Mouse (Mus musculus) gastrocnemius, postnatal 14 days (tissue): ENCODE results near the gene Ccdc63. TPM values are rescaled to one million over a fixed set of nuclear protein-coding genes. Genes with fewer than 3 reads are reported as not detected.
"Not testable (repeated sequence)": the region's sequence is repeated elsewhere in the genome, so short reads cannot be mapped to it uniquely, and the experiment has no call there.

Experiments used
- DNase-seq: peaks from one replicate; pipeline ENCODE4 v3.0.0; 2021; ENCODE audit warnings: mixed read lengths
- intact Hi-C: fragments of 180-260 bp; cut with DNase I; formaldehyde crosslinking; loops from one replicate; pipeline ENCODE4 v1.15.1; 2025; ENCODE audit warnings: low total_unique reads
- long read RNA-seq, 2 experiments: library from polyadenylated mRNA; stranded (forward); transcript quantifications; one replicate each; pipeline ENCODE4 v2.0.0; 2021
- total RNA-seq, 2 experiments: library from RNA; stranded (reverse); gene quantifications; 2 replicates each; pipeline ENCODE4 v1.2.3; 2021

Ccdc63 gene
- not detected for total RNA-seq
- long read RNA-seq, experiment 1: 0 reads
- long read RNA-seq, experiment 2: 0 reads

DNA sequence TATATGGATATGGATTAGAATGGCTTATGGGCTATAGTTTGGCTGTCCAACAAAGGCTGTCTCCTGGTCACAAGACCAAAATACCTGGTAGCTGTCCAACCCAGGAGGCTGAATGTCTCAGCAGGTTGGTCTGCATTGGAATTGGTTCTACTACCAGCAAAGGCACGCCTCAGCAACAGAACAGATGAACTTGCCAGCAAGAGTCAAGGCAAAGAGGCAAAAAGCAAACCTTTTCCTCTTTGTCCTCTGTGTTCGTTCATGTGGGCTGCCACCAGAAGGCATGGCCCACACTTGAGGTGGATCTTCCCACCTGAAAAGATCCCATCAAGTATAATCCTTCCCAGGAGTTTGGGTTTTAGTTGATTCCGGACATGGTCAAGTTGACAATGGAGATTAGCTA, at the start of gene Ccdc63:
Gene Ccdc63, minus strand, starts transcription at position 101 of the 400 bp plus-strand sequence.
- no peak for DNase-seq
- intact Hi-C loops: no loop called here

DNA sequence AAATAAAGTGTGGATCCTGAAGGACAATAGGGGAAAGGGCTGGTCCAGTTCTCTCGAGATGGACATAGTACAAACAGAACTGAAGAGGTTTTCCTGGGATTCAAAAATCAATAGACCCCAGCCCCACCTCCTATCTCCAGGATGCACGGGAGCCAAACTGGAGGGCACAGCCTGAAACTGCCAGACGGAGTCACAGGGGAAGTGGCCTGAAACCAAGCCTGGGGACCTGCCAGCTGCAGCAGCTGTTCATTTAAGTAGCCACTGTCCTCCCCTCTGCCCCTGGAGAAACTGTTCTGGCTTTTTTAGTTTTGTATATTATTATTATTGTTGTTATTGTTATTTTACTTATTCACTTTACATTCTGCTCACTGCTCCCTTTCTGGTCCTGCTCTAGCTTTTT, 48.5 kb upstream of the Ccdc63 start:
- intact Hi-C loops: no loop called here
- DNase-seq: peak; percentile 47

DNA sequence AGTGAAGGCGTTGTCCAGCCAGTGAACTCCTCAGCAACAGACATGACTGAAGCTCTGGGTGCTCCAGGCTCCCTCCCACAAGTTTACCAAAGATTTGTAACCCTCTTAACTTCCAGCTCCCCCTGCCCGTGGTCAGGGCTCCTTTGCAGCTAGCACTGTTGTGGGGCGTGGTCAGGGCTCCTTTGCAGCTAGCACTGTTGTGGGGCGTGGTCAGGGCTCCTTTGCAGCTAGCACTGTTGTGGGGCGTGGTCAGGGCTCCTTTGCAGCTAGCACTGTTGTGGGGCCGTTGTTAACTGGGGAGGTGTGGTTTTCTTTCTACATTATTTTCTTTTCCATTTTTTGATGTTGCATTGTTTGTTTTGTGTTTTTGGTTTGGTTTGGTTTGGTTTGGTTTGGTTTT, 44.2 kb upstream of the Ccdc63 start:
- DNase-seq, intact Hi-C loops: not testable (repeated sequence)

DNA sequence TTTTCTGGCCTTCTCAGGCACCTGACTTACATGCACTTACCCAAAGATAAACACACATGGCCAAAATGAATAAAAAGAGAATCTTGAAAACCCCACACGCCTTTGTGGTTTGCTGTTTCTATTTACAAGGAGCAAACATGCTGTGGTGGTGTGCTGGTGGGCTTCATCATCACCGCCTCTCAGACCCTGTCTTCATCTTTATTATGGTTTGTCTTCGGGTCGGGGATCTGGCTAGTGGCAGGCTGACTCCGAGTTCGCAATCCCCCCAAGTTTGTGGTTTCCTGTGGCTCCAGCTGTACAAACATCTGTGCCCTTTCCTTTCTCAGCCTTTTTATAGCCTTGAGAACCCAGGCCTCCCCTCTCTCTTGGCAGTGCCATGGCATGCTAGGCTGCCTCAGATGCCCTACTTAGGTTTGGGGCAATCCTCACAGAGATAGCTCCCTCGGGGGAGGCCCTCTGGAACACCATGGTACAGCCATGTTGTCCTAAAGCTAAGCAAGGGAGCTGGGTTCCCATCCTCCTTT, 43.7 kb upstream of the Ccdc63 start:
- DNase-seq: no peak
- intact Hi-C loops: no loop called here

DNA sequence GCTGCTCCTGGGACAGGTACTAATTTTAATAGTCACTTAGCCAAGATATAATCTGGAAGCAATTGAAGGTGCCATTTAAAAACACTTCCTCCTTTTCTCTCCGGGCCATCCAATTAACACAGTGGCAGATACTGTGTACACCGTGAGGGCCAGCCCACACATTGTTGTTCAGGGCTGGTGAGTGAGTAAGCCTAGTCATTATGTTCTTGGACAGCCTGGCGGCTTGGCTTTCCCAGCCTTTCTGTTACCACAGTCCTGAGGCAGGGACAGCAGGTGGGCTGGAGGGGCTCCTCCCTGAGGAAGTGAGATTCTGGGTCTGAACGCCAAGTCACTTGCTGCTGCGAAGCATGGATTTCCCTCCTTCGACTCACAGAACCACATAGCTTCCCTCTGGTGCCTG, 39.0 kb upstream of the Ccdc63 start:
- no peak for DNase-seq
- intact Hi-C loops: loop anchor here (5.0 kb wide), 1 partner anchor 47 kb away; no protein-coding TSS in a partner anchor

DNA sequence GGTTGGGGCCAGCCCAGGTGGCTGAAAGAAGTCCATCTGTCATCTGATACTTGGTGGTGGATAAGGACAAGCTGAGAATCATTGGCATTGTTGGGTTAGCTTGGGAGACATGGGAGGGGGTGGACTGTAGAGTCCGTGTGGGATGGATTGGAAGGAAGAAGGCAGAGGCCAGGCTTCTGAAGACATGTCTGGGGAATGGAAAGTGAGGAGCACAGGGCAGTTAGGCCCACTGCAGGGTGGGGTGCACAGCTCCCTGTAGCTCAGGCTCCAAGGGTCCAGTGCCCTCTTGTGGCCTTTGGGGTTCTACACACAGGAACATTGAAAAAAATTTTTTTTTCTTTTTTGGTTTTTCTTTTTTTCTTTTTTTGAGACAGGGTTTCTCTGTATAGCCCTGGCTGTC, 35.8 kb upstream of the Ccdc63 start:
- intact Hi-C loops: loop anchor here (5.0 kb wide), 1 partner anchor 44 kb away; no protein-coding TSS in a partner anchor
- peak; percentile 74 for DNase-seq

DNA sequence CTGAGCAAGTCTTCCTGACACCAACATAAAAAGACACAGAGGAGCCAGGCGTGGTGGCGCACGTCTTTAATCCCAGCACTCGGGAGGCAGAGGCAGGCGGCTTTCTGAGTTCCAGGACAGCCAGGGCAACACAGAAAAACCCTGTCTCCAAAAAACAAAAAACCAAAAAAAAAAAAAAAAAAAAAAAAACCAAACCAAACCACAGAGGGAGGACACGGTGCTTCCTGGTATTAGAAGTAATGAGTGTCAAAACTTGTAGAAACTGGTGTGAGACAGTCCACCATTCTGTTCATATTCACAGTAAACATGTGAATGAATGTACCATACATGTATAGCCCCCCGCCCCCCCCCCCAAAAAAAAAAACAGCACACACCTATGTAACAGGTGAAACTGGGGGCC, 35.3 kb upstream of the Ccdc63 start:
- intact Hi-C loops: loop anchor here (5.0 kb wide), 1 partner anchor 44 kb away; no protein-coding TSS in a partner anchor
- DNase-seq: no peak

DNA sequence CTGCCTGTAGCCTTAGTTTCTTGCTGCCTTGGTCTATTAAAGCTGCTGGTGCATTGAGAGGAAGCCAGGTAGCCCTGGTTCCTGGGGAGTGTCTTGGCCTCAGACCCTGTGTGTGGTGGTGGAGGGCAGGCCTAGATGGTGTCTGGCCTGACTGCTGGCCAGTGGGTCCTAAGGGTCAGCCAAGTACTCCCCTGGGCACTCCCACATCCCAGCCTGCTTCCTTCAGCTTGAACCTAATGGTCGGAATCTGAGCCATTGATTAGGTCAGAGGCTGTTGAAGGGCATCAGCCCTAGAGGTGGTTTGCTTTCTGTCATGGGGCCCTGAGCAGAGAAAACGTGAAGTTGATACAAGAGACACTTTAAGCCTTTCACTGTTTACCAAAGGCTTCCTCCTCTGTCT, 34.8 kb upstream of the Ccdc63 start:
- no peak for DNase-seq
- intact Hi-C loops: loop anchor here (5.0 kb wide), 1 partner anchor 43 kb away; no protein-coding TSS in a partner anchor

DNA sequence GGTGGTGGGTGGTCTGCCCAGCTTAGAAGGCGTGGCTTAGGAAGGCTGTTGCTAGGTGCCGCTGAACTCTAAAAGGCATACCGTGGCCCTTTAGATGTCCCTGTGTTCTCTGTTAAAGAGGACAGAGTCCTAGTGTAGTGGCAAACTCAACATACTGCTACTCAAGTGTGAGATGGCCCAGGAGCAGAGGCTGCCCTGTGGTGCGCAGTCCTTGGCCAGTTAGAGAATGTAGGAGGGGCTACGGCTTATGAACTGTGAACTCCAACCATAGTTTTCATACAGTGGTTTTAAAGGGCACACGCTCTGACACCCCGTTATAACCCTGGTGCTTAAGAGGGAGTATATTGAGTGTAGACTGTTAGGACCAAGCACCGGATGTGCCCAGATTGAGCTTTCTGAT, 30.4 kb upstream of the Ccdc63 start:
- intact Hi-C loops: no loop called here
- no peak for DNase-seq

DNA sequence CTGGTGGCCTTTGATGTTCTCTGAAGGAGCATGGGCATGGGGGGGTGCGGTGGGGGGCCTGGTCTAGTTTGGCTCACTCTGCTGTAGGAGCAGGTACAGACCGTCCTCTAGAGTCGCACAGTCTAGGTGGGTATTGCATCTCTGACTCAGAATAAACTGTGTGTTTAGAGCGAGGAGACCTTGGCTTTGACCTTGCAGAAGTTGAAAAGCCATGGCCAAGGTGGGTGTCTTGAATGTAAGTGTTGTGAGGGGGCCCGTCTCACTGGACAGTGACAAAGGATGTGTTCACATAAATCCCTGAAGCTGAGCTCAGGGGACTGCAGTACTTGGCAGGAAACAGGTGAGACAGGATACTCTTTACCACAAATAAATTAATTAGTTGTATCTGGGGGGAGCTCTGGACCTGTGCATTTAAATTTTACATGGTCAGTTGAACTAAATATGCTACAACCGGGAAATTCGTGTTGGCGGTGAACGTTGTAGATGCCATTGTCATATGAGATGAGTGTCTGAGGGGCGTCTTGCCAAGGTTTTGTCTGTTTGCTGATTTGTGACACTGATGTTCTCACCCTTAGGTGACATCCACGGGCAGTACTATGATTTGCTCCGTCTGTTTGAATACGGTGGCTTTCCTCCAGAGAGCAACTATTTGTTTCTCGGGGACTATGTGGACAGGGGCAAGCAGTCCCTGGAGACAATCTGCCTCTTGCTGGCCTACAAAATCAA, 27.9 kb upstream of the Ccdc63 start:
- intact Hi-C loops: no loop called here
- DNase-seq: no peak

DNA sequence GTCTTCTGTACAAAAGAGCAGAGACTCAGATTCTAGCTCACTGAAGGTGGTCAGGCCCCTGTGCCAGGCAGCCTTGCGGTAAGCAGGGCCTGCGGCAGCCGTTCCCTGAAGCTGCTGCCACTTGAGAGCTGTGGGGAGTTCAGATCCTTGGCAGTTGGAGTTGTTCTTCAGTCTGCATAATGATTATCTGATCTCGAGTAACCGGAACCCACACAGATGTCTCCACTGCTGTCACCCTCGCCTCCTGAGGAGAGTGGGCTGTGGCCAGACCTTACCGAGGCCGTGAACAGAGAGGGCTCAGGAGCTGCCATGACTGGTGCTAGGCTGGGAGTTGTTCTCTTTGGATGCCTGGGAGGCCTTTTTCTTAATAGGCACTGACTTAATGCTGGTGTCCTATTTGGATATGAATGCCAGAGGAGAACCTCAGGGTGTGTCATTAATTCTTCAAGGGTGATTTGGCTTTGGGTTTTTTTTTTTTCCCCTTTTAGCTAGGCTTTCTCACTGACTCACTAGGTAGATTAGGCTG, 26.1 kb upstream of the Ccdc63 start:
- DNase-seq: no peak
- intact Hi-C loops: no loop called here

DNA sequence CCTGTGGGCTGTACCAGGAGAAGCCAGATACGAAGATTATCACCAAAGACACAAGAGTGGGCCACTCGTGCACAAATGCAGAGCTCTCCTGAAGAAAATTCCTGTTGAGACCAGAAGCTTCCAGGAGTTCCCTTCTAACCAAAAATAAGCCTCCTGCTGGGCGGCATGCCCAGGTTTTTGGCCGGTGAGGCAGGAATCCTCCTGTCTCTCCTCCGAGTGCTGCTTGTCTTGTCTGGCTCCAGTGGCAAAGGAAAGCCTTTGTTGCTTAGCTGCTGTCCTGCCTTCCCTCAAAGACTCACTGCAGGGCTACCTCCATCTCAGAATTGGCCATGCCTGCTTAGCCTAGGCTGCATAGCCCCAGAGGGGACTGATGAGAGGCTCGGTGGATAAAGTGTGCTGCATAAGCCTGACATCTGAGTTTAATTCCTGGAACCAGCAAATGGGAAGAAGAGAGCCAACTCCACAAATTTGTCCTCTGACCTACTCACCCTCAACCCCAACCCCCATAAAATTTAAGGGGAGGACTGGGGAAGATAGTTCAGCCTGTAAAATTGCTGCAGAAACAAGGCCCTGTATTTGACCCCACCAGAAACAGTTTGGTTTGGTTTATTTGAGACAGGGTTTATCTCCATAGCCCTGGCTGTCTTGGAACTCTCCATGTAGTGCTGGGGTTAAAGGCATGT, 24.8 kb upstream of the Ccdc63 start:
- intact Hi-C loops: no loop called here
- DNase-seq: peak; percentile 41

DNA sequence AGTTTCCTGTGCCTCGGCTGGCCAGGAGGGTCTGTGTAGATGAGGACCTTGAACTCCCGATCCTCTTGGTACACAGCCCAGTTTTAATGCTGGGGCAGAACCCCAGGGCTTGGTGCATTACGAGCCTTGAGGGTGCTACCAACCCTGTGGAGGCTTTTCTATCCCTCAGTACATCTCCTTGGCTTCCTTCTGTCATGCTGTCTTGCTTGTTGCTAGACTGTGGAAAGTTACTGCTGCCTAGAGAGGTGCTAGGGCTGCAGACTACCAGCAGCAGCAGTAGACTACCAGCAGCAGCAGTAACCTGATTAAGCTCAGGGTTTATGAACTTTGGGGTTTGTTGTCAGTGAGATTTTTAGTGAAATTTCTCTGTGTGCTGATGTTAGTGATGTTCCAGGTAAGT, 23.4 kb upstream of the Ccdc63 start:
- intact Hi-C loops: no loop called here
- DNase-seq: no peak

DNA sequence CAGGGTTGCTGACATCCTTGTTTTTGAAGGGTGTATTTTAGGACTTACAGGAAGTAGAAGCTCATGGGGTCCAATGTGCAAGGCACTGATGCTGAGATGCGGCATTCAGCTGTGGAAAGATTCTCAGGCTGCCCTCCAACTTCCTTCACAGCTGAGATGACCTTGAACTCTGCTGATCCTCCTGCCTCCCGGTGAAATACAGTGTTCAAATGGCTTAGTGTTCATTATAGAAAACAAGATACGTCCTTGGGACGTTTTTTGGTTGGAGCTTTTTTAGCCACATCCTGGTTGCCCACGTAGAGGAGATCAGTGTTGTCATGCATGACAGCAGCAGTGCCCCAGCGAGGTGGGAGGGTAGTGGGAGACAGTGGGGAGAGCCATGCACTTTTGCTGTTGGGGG, 22.6 kb upstream of the Ccdc63 start:
- intact Hi-C loops: no loop called here
- no peak for DNase-seq

DNA sequence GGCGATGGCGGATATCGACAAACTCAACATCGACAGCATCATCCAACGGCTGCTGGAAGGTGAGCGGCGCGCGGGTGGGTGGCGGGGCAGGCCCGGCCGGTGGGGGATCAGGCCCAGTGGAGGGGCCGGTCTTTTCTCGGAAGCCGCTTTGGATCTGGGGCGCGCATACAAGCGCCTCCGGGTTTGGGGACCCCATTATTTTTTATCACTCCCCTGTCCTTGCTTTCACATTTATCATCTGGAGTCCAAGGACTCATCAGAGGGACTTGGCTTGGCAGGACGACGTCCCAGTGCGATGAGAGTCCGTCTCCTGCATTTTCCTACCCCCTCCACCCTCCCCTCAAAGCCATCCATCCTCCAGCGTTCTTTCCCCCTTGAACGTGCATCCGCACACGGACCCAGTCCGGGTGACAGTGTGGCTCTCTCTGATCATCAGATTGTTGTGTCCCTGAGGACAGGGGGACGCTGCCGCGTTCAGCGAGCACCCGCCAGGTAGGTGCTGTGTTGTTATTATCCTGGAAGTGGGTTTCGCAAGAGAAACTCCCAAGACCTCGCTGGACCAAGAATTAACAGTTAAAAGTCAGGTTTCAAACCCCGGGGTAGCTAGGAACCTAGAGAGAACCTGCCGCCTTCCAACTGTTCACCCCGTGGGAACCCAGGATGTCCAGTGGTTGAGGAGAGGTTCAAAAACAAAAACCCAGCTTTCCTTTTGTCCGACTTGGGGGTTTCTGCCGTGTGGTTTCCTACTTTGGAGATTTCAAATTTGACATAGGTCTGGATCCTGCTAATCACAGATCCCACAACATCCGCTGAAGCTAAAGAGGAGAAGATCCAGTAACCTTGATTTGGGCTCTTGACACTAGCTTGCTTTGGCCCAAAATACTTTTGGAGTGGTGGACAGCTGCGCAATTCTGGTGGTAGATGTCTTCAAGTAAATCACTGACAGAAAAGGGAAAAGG, 18.2 kb upstream of the Ccdc63 start:
- intact Hi-C loops: no loop called here
- DNase-seq: no peak

DNA sequence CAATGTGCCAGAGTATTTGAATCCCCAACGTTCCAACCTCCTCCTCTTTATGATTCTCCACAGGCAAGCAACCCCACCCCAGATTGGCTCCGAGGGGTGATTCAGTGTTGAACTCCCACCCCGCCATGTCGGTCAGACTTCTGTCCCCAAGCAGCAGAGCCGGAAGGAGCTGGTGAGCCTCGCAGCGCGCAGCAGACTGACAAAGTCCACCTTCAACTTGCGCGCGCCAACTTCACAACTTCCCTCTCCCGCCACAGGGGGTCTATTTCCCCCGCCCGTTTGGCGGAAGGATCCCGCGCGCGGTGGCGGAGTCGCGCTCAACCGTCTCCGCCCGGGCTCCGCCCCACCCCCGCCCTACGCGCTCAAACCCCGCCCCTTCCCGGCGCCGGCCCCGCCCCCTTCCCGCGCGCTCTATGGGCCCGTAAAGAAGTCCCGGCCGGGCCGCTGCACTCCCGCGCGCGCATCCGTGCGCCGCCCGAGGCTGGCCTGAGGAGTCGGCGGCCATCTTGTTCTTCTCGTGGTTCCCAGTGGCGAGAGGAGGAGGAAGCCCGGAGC, 17.3 kb upstream of the Ccdc63 start, which contains the start of gene Ppp1cc:
Gene Ppp1cc, plus strand, starts transcription at position 452 of the 555 bp plus-strand sequence.
- intact Hi-C loops: no loop called here

DNA sequence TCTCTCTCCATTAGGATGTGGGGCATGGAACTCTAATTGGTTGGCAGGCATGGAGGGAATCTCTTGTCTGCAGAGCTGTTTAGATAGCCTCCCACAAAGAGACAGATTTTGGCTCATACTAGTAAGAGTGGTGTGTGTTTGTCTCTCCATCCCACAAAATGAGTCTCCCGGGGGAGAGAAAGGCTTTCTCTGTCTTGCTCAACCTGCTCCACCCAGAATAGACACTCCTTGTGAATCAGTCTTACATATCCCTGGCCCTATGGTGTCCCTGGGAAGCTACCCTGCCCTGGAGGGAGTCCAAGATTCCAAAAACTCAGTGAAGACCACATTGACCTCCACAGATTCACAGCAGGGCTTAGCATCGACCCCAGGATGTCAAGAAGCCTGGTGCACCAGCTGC, 15.9 kb upstream of the Ccdc63 start:
- DNase-seq: no peak
- intact Hi-C loops: no loop called here

More for the DNA sequence above, 17.3 kb upstream of the Ccdc63 start, which contains the start of gene Ppp1cc:
- peak; percentile 93 for DNase-seq

DNA sequence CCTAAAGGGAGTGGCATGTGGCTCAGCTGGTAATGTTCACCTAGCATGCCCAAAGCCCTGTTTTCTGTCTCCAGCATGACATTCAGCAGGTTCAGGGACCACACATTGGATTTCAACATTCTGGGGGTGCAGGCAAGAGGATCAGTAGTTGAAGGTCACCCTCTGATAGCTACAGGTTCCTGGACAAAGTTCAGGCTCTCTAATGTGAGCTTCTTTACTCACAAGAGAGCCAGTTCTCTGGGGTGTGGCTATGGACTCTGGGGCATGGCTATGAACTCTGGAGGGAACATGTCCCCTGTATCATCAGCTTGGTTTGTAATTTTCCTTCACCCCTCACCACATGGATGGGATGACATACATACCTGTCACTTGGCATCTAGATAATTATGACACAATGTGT, 15.0 kb upstream of the Ccdc63 start:
- intact Hi-C loops: no loop called here
- no peak for DNase-seq

DNA sequence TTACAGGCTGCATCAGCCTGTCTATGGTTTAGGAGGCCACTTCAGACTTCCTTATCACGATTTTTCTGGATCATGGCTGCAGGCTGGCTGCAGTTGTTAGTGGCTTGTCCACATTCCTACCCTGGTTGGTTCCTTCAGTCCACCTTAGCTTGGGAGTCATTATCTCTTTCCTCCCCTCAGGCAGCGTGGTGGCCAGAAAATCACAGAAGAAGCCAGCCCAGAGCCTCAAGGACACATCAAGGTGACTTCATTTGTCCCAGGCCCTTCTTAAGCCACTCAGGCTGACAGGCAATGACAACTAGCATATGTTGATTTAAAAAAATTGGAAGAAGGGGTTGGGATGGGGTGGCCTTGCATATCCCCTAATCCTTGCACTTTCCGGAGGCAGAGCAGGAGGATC, 14.2 kb upstream of the Ccdc63 start:
- intact Hi-C loops: no loop called here
- no peak for DNase-seq
